Mouse (Mus musculus): Measurements from ENCODE around the gene Hist1h2bl.
"Not testable (repeated sequence)": the region's sequence is repeated elsewhere in the genome, so short reads cannot be mapped to it uniquely, and the experiment has no call there.

The Hist1h2bl gene

GRCm38 (mm10) chr13:21722373-21722925, 6.5 kb upstream of the Hist1h2bl start:
- no peak for DNase-seq

- peak; percentile 51 to 65 for DNase-seq
Observed at GRCm38 (mm10) chr13:21721757-21722372, 5.9 kb upstream of the Hist1h2bl start, which contains the start of gene Hist1h2bm. Hist1h2bm (plus strand) TSS chr13:21722044.

GRCm38 (mm10) chr13:21721107-21721756, 5.3 kb upstream of the Hist1h2bl start:
- DNase-seq = not testable (repeated sequence)

GRCm38 (mm10) chr13:21718381-21719080, 2.6 kb upstream of the Hist1h2bl start:
- DNase-seq = no peak

- peak; percentile 76 to 77 for DNase-seq
Observed at GRCm38 (mm10) chr13:21717397-21718357, 1.7 kb upstream of the Hist1h2bl start, which contains the start of gene Hist1h3h. Hist1h3h (plus strand) TSS chr13:21717659.

GRCm38 (mm10) chr13:21716540-21717391, 823 bp upstream of the Hist1h2bl start:
- DNase-seq = peak in 1 of 2 experiments; percentile 28

- DNase-seq = no peak
Observed at GRCm38 (mm10) chr13:21715131-21715863, 646 bp downstream of the Hist1h2bl start.

GRCm38 (mm10) chr13:21714725-21715124, 1.2 kb downstream of the Hist1h2bl start:
- DNase-seq = peak; percentile 68 to 77

GRCm38 (mm10) chr13:21711698-21712097, 4.2 kb downstream of the Hist1h2bl start:
- DNase-seq = no peak

- peak; percentile 75 to 84 for DNase-seq
Observed at GRCm38 (mm10) chr13:21710821-21711525, 5.0 kb downstream of the Hist1h2bl start.

- peak; percentile 88 to 89 for DNase-seq
Observed at GRCm38 (mm10) chr13:21710031-21710711, 5.8 kb downstream of the Hist1h2bl start.

GRCm38 (mm10) chr13:21706669-21707068, 9.3 kb downstream of the Hist1h2bl start:
- no peak for DNase-seq

- no peak for DNase-seq
Observed at GRCm38 (mm10) chr13:21697811-21698210, 18.1 kb downstream of the Hist1h2bl start, which contains the start of gene Olfr1359. Olfr1359 (plus strand) TSS chr13:21698111.

- no peak for DNase-seq
Observed at GRCm38 (mm10) chr13:21677305-21677704, 38.6 kb downstream of the Hist1h2bl start, which contains the start of gene Olfr1360. Olfr1360 (minus strand) TSS chr13:21677405.

Measured in cerebellum, adult 18-20 months (tissue).